Mouse (Mus musculus) ES-Bruce4 (cell line): Measurements from ENCODE around the gene Atp13a1. TPM values are rescaled to one million over a fixed set of nuclear protein-coding genes. Genes with fewer than 3 reads are reported as not detected.

Experiments used
- H3K27ac ChIP-seq: 2 replicates; pipeline ENCODE4 v1.5.1; 2012; ENCODE audit warnings: low read length, inconsistent platforms; ENCODE audit not compliant: insufficient read depth
- H3K27me3 ChIP-seq: 2 replicates; pipeline ENCODE4 v1.6.1; 2012; ENCODE audit warnings: mild to moderate bottlenecking, low read length, inconsistent platforms; ENCODE audit not compliant: control insufficient read depth, poor library complexity, insufficient read depth, severe bottlenecking
- H3K36me3 ChIP-seq: 2 replicates; pipeline ENCODE4 v1.6.1; 2012; ENCODE audit warnings: inconsistent platforms, mild to moderate bottlenecking, low read length, moderate library complexity; ENCODE audit not compliant: control insufficient read depth, poor library complexity, insufficient read depth, severe bottlenecking
- H3K4me1 ChIP-seq: one replicate; pipeline ENCODE4 v1.8.1; 2011; ENCODE audit warnings: low read length; ENCODE audit not compliant: control insufficient read depth, insufficient read depth
- H3K4me3 ChIP-seq: 2 replicates; pipeline ENCODE4 v1.5.1; 2011; ENCODE audit warnings: low read depth, mild to moderate bottlenecking, low read length
- H3K9ac ChIP-seq: 2 replicates; pipeline ENCODE4 v1.6.1; 2012; ENCODE audit warnings: low read depth, mild to moderate bottlenecking, inconsistent platforms; ENCODE audit not compliant: poor library complexity, severe bottlenecking
- H3K9me3 ChIP-seq: replicated peaks from 2 replicates; pipeline ENCODE4 v1.6.1; 2012; ENCODE audit warnings: mild to moderate bottlenecking, low read length, inconsistent platforms; ENCODE audit not compliant: control insufficient read depth, poor library complexity, insufficient read depth, severe bottlenecking
- CTCF ChIP-seq: IDR thresholded peaks from one replicate; pipeline ENCODE4 v1.8.1; 2011; ENCODE audit warnings: low read depth, low read length
- EP300 ChIP-seq: IDR thresholded peaks from 2 replicates; pipeline ENCODE4 v1.6.1; 2011; ENCODE audit warnings: low read depth, low read length; ENCODE audit not compliant: insufficient read depth
- POLR2A ChIP-seq: IDR thresholded peaks from one replicate; pipeline ENCODE4 v1.8.1; 2011; ENCODE audit warnings: low read length; ENCODE audit not compliant: insufficient read depth
- polyA plus RNA-seq: library from polyadenylated mRNA; stranded (reverse); fragments of >200 nt; gene quantifications from 2 replicates; pipeline ENCODE4 v1.2.4, GENCODE M21; 2011; ENCODE audit warnings: low read depth; ENCODE audit not compliant: missing spikeins, insufficient read depth, insufficient read length

Gene Atp13a1
- polyA plus RNA-seq, 1 experiment, result 31.1 TPM

GRCm38 (mm10) chr8:69821971-69822385 is 31.0 kb downstream of the Atp13a1 start:
- H3K9me3 ChIP-seq, result no peaks in the 10 kb centered on the region
- H3K4me3 ChIP-seq, result peak overlapping the region; percentile 59
- H3K27me3 ChIP-seq, result no peaks in the 10 kb centered on the region
- peak; percentile 27 for TF ChIP-seq POLR2A
- no peak for TF ChIP-seq CTCF
- H3K4me1 ChIP-seq, result no peaks in the 10 kb centered on the region
- H3K9ac ChIP-seq, result peak overlapping the region; percentile 67
- no peaks in the 10 kb centered on the region for H3K36me3 ChIP-seq
- H3K27ac ChIP-seq, result peak overlapping the region; percentile 51

DNA sequence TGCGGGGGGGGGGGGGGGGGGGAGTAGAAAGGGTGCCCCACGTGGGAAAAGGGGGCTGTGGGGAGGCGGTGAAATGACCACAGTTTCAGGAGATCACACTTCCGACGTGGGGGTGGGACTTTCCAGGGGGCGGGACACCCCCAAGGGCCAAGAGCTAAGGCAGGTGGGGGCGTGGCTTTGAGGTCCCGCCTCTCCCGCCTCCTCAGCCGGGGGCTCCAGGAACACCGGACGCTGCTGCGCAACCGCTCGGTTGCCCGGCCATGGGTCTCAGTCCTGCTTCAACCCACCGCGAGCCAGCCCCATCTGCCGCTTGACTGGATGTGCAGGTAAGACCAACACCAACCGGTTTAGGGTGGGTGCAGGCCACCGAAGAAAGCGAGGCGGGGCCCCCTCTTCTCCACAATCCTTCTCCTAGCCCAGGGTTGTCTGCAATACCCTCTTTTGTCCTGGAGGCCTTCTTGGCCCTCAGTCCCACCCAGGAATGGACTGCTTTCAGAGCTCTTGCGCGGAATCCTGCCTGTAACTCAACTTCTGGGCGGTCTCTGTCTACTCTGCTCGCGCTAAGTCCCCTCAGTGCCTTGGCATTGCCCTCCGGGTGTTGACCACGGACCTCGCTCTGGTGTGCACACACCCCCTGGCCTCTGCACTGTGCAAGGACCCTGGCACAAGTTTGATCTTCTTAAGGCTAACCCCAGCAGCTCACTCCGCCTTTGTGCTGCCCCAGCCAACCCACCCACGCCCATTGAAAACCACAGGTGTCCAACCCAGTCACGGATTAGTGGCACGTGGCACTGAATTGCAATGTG is 31.6 kb downstream of the Atp13a1 start, which contains the start of gene Lpar2:
Gene Lpar2 (plus strand): TSS at position 44 of the 806 bp plus-strand sequence.
- Histone ChIP-seq H3K4me3 (peak within 1 kb of the TSS; percentile 84), H3K27ac (peak within 1 kb of the TSS; percentile 52), H3K27me3 (no peaks in the 10 kb centered on the region), H3K36me3 (no peaks in the 10 kb centered on the region), H3K9me3 (no peaks in the 10 kb centered on the region), H3K4me1 (no peaks in the 10 kb centered on the region), H3K9ac (peak within 1 kb of the TSS; percentile 67)
- TF ChIP-seq CTCF, result no peak
- TF ChIP-seq POLR2A, result peak; percentile 81

DNA sequence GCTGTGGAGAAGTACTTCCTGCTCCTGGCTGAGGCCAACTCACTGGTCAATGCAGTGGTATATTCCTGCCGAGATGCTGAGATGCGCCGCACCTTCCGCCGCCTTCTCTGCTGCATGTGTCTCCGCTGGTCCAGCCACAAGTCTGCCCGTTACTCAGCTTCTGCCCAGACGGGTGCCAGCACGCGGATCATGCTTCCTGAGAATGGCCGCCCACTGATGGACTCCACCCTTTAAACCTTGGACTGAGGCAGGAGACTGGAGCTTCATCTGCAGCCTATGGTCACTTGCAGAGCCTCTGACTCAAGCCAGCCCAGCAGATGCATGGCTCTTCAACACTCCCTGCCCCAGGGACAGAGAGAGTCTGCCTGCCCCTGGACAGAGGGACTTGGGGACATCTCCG is 35.4 kb downstream of the Atp13a1 start:
- peak overlapping the region; percentile 4 for H3K4me3 ChIP-seq
- H3K9me3 ChIP-seq, result no peaks in the 10 kb centered on the region
- H3K9ac ChIP-seq, result 0 out of 2 replicates have a peak overlapping the region, but pooled peaks have one; percentile 1
- H3K36me3 ChIP-seq, result no peaks in the 10 kb centered on the region
- no peak for TF ChIP-seq CTCF
- TF ChIP-seq EP300, result no peak
- no peak for TF ChIP-seq POLR2A
- no peak overlapping the region for H3K27ac ChIP-seq
- no peaks in the 10 kb centered on the region for H3K4me1 ChIP-seq
- no peaks in the 10 kb centered on the region for H3K27me3 ChIP-seq

GRCm38 (mm10) chr8:69832298-69832853 is 41.4 kb downstream of the Atp13a1 start, which contains the start of gene Pbx4:
Pbx4 (plus strand) TSS chr8:69832491.
- TF ChIP-seq CTCF (no peak), EP300 (no peak), POLR2A (no peak)
- Histone ChIP-seq H3K27ac (no peak within 1 kb of the TSS), H3K4me3 (peak within 1 kb of the TSS; percentile 82), H3K27me3 (no peaks in the 10 kb centered on the region), H3K4me1 (no peaks in the 10 kb centered on the region), H3K36me3 (no peaks in the 10 kb centered on the region), H3K9ac (peak within 1 kb of the TSS; percentile 39), H3K9me3 (no peaks in the 10 kb centered on the region)

- Histone ChIP-seq H3K9ac (no peak overlapping the region), H3K4me1 (no peaks in the 10 kb centered on the region), H3K4me3 (no peak overlapping the region), H3K27me3 (no peaks in the 10 kb centered on the region), H3K27ac (no peak overlapping the region), H3K9me3 (no peaks in the 10 kb centered on the region), H3K36me3 (0 out of 2 replicates have a peak, but pooled peaks cover 3% of the 10 kb centered on the region)
- TF ChIP-seq EP300, result no peak
- no peak for TF ChIP-seq CTCF
- TF ChIP-seq POLR2A, result no peak
Measured at GRCm38 (mm10) chr8:69837057-69837682, 46.2 kb downstream of the Atp13a1 start.
